Mouse (Mus musculus) neural tube, embryonic 11.5 days (tissue): Measurements from ENCODE around the gene Foxn2. TPM values are rescaled to one million over a fixed set of nuclear protein-coding genes. Genes with fewer than 3 reads are reported as not detected.

Source experiments
- ATAC-seq: fragments of 200-750 bp; cut with Nextera tagmentation; 2 replicates; pipeline ENCODE4 v1.8.0; 2017; ENCODE audit warnings: moderate number of reproducible peaks, mild to moderate bottlenecking, moderate TSS enrichment, moderate library complexity; ENCODE audit not compliant: insufficient read depth, low FRiP score, low TSS enrichment
- DNase-seq: peaks from one replicate; pipeline ENCODE4 v3.0.0-alpha.2; 2015; ENCODE audit warnings: low spot score
- H3K27ac ChIP-seq: fragments of 300-500 bp; sonication (generic); 2 replicates; pipeline ENCODE4 v1.5.1; 2014; ENCODE audit warnings: low read depth, mild to moderate bottlenecking, low read length
- H3K27me3 ChIP-seq: fragments of 300-500 bp; sonication (generic); 2 replicates; pipeline ENCODE4 v1.6.1; 2014; ENCODE audit warnings: mild to moderate bottlenecking, low read length, mixed read lengths; ENCODE audit not compliant: control insufficient read depth, insufficient read depth
- H3K36me3 ChIP-seq: fragments of 300-500 bp; sonication (generic); 2 replicates; pipeline ENCODE4 v1.6.1; 2014; ENCODE audit warnings: mild to moderate bottlenecking, low read length, moderate library complexity, mixed read lengths; ENCODE audit not compliant: control insufficient read depth, insufficient read depth
- H3K4me1 ChIP-seq: fragments of 300-500 bp; sonication (generic); 2 replicates; pipeline ENCODE4 v1.6.1; 2014; ENCODE audit warnings: low read length, mixed read lengths; ENCODE audit not compliant: control insufficient read depth, insufficient read depth
- H3K4me2 ChIP-seq: fragments of 300-500 bp; sonication (generic); 2 replicates; pipeline ENCODE4 v1.6.1; 2014; ENCODE audit warnings: low read depth, mild to moderate bottlenecking, moderate library complexity
- H3K4me3 ChIP-seq: fragments of 300-500 bp; sonication (generic); 2 replicates; pipeline ENCODE4 v1.5.1; 2014; ENCODE audit warnings: low read depth, low read length
- H3K9ac ChIP-seq: fragments of 300-500 bp; sonication (generic); 2 replicates; pipeline ENCODE4 v1.6.1; 2014; ENCODE audit warnings: mild to moderate bottlenecking, low read length
- H3K9me3 ChIP-seq: fragments of 300-500 bp; sonication (generic); 2 replicates; pipeline ENCODE4 v1.6.1; 2016; ENCODE audit warnings: low read length; ENCODE audit not compliant: control insufficient read depth
- WGBS: fragments of 180-500 bp; shearing (Covaris S2); extraction: QIAGEN DNeasy Blood & Tissue Kit; methylation state at CpG from one replicate; pipeline ENCODE4 v1.1.7; 2014; 5-methylcytosine and 5-hydroxymethylcytosine counted together
- polyA plus RNA-seq: library from polyadenylated mRNA; unstranded; fragments of >200 nt; fragmentation: Nextera tagmentation; extraction: Ambion mirVana; gene quantifications from 2 replicates; pipeline ENCODE4 v1.2.1, GENCODE M21; 2014

Foxn2 gene
- polyA plus RNA-seq, 1 experiment from 2014 or later = 8.3 TPM

GRCm38 (mm10) chr17:88493551-88493950 is 53.0 kb downstream of the Foxn2 start:
- DNase-seq (no peak), ATAC-seq (no peak)
- no peak overlapping the region for H3K9ac ChIP-seq
- no peak overlapping the region for H3K4me3 ChIP-seq
- H3K9me3 ChIP-seq = no peaks in the 10 kb centered on the region
- peak overlapping the region; percentile 29; the same call in 1 of the 2 replicates for H3K27ac ChIP-seq
- 0 out of 2 replicates have a peak, but pooled peaks cover 6% of the 10 kb centered on the region for H3K4me1 ChIP-seq
- 75% methylated on average over 9 of the region's 9 CpGs for WGBS
- no peaks in the 10 kb centered on the region for H3K27me3 ChIP-seq
- no peaks in the 10 kb centered on the region for H3K36me3 ChIP-seq
- no peak overlapping the region for H3K4me2 ChIP-seq

GRCm38 (mm10) chr17:88494121-88494771 is 53.7 kb downstream of the Foxn2 start:
- peak overlapping the region; percentile 6; the same call in 1 of the 2 replicates for H3K4me2 ChIP-seq
- 0 out of 2 replicates have a peak, but pooled peaks cover 6% of the 10 kb centered on the region for H3K4me1 ChIP-seq
- no peak overlapping the region for H3K4me3 ChIP-seq
- peak; percentile 48 for DNase-seq
- peak overlapping the region; percentile 60 for H3K27ac ChIP-seq
- ATAC-seq = peak; percentile 71
- no peaks in the 10 kb centered on the region for H3K27me3 ChIP-seq
- 56% methylated on average over 14 of the region's 14 CpGs for WGBS
- no peaks in the 10 kb centered on the region for H3K9me3 ChIP-seq
- H3K9ac ChIP-seq = peak overlapping the region; percentile 7
- H3K36me3 ChIP-seq = no peaks in the 10 kb centered on the region

- DNase-seq (no peak), ATAC-seq (peak; percentile 53)
- 53% methylated on average over 10 of the region's 10 CpGs for WGBS
- Histone ChIP-seq H3K9me3 (no peaks in the 10 kb centered on the region), H3K27ac (peak overlapping the region; percentile 60; the same call in 1 of the 2 replicates), H3K4me2 (peak overlapping the region; percentile 6; the same call in 1 of the 2 replicates), H3K9ac (0 out of 2 replicates have a peak overlapping the region, but pooled peaks have one; percentile 24), H3K4me3 (no peak overlapping the region), H3K36me3 (no peaks in the 10 kb centered on the region), H3K4me1 (0 out of 2 replicates have a peak, but pooled peaks cover 6% of the 10 kb centered on the region), H3K27me3 (no peaks in the 10 kb centered on the region)
Observed at GRCm38 (mm10) chr17:88494772-88495132, 54.2 kb downstream of the Foxn2 start.

GRCm38 (mm10) chr17:88498090-88498682 is 57.7 kb downstream of the Foxn2 start:
- 87% methylated on average over 5 of the region's 5 CpGs for WGBS
- H3K4me2 ChIP-seq = no peak overlapping the region
- no peaks in the 10 kb centered on the region for H3K27me3 ChIP-seq
- no peak overlapping the region for H3K4me3 ChIP-seq
- H3K9ac ChIP-seq = no peak overlapping the region
- 0 out of 2 replicates have a peak, but pooled peaks cover 6% of the 10 kb centered on the region for H3K4me1 ChIP-seq
- no peak for ATAC-seq
- H3K36me3 ChIP-seq = no peaks in the 10 kb centered on the region
- no peak for DNase-seq
- H3K27ac ChIP-seq = no peak overlapping the region
- H3K9me3 ChIP-seq = no peaks in the 10 kb centered on the region

GRCm38 (mm10) chr17:88504056-88504455 is 63.5 kb downstream of the Foxn2 start:
- Histone ChIP-seq H3K4me3 (no peak overlapping the region), H3K27ac (no peak overlapping the region), H3K4me2 (no peak overlapping the region), H3K4me1 (no peaks in the 10 kb centered on the region; the same call in 1 of the 2 replicates), H3K36me3 (no peaks in the 10 kb centered on the region), H3K9me3 (no peaks in the 10 kb centered on the region), H3K9ac (no peak overlapping the region), H3K27me3 (no peaks in the 10 kb centered on the region)
- WGBS = 92% methylated on average over 13 of the region's 13 CpGs
- no peak for ATAC-seq
- DNase-seq = no peak

- 56% methylated on average over 10 of the region's 10 CpGs for WGBS
- no peak for ATAC-seq
- no peak overlapping the region for H3K4me2 ChIP-seq
- no peak for DNase-seq
- H3K9me3 ChIP-seq = no peaks in the 10 kb centered on the region
- no peak overlapping the region for H3K4me3 ChIP-seq
- H3K4me1 ChIP-seq = no peaks in the 10 kb centered on the region; the same call in 1 of the 2 replicates
- H3K27ac ChIP-seq = no peak overlapping the region
- H3K36me3 ChIP-seq = no peaks in the 10 kb centered on the region
- H3K27me3 ChIP-seq = no peaks in the 10 kb centered on the region
- H3K9ac ChIP-seq = no peak overlapping the region
Observed at GRCm38 (mm10) chr17:88505275-88505723, 64.8 kb downstream of the Foxn2 start.

- 94% methylated on average over 15 of the region's 15 CpGs for WGBS
Observed at GRCm38 (mm10) chr17:88505941-88506340, 65.4 kb downstream of the Foxn2 start.

GRCm38 (mm10) chr17:88507376-88507775 is 66.9 kb downstream of the Foxn2 start:
- Histone ChIP-seq H3K27ac (no peak overlapping the region), H3K4me1 (no peaks in the 10 kb centered on the region; the same call in 1 of the 2 replicates), H3K9ac (no peak overlapping the region), H3K4me3 (no peak overlapping the region), H3K4me2 (no peak overlapping the region), H3K36me3 (no peaks in the 10 kb centered on the region), H3K27me3 (no peaks in the 10 kb centered on the region), H3K9me3 (no peaks in the 10 kb centered on the region)
- DNase-seq (no peak), ATAC-seq (no peak)
- 91% methylated on average over 10 of the region's 10 CpGs for WGBS

More at GRCm38 (mm10) chr17:88505941-88506340, 65.4 kb downstream of the Foxn2 start:
- no peaks in the 10 kb centered on the region for H3K36me3 ChIP-seq
- no peak for ATAC-seq
- no peak overlapping the region for H3K4me2 ChIP-seq
- no peaks in the 10 kb centered on the region for H3K27me3 ChIP-seq
- no peak overlapping the region for H3K27ac ChIP-seq
- no peak for DNase-seq
- no peak overlapping the region for H3K9ac ChIP-seq
- no peaks in the 10 kb centered on the region; the same call in 1 of the 2 replicates for H3K4me1 ChIP-seq
- no peaks in the 10 kb centered on the region for H3K9me3 ChIP-seq
- no peak overlapping the region for H3K4me3 ChIP-seq
